Mouse (Mus musculus) heart, embryonic 13.5 days (tissue): ENCODE measurements around the gene Lrch4. TPM values are rescaled to one million over a fixed set of nuclear protein-coding genes. Genes with fewer than 3 reads are reported as not detected.

ENCODE experiments used
- polyA plus RNA-seq: library from polyadenylated mRNA; unstranded; fragments of >200 nt; fragmentation: Nextera tagmentation; extraction: Ambion mirVana; gene quantifications from 2 replicates; pipeline ENCODE4 v1.2.1, GENCODE M21; 2015

Gene Lrch4
- polyA plus RNA-seq, 1 experiment from 2014 or later = 24.2 TPM

Other genes starting within 250 kb of the Lrch4 start
- gene Zan, start 152.1 kb upstream of the Lrch4 start, polyA plus RNA-seq = 0.04 and 0.08 TPM in 2 replicates
- 43.6 and 43.9 TPM in 2 replicates for gene Pop7, start 126.6 kb upstream of the Lrch4 start, polyA plus RNA-seq
- gene Gigyf1, start 110.6 kb upstream of the Lrch4 start, polyA plus RNA-seq = 8.4 and 8.8 TPM in 2 replicates
- not detected in 2 replicates for gene Epo, start 95.9 kb upstream of the Lrch4 start, polyA plus RNA-seq
- gene Gnb2, start 95.6 kb upstream of the Lrch4 start, polyA plus RNA-seq = 299 and 300 TPM in 2 replicates
- gene Actl6b, start 75.6 kb upstream of the Lrch4 start, polyA plus RNA-seq = 0.27 and 0.35 TPM in 2 replicates
- 0.59 and 2.5 TPM in 2 replicates for gene Tfr2, start 59.3 kb upstream of the Lrch4 start, polyA plus RNA-seq
- 16.4 and 18.4 TPM in 2 replicates for gene Mospd3, start 28.1 kb upstream of the Lrch4 start, polyA plus RNA-seq
- 113 and 114 TPM in 2 replicates for gene Pcolce, start 15.3 kb upstream of the Lrch4 start, polyA plus RNA-seq
- gene Fbxo24, start 119 bp upstream of the Lrch4 start, polyA plus RNA-seq = 0.12 and 0.23 TPM in 2 replicates
- 5.5 TPM in 2 replicates for gene Gm20605, start 54 bp downstream of the Lrch4 start, polyA plus RNA-seq
- gene Sap25, start 12.2 kb downstream of the Lrch4 start, polyA plus RNA-seq = 3.9 and 4.1 TPM in 2 replicates
- gene Irs3, start 16.6 kb downstream of the Lrch4 start, polyA plus RNA-seq = 0.14 TPM in 1 of 2 replicates, not detected in the other
- 19.7 and 20.7 TPM in 2 replicates for gene Agfg2, start 55.6 kb downstream of the Lrch4 start, polyA plus RNA-seq
- 1.3 and 1.5 TPM in 2 replicates for gene Nyap1, start 112.5 kb downstream of the Lrch4 start, polyA plus RNA-seq
- 128 and 131 TPM in 2 replicates for gene Tsc22d4, start 116.6 kb downstream of the Lrch4 start, polyA plus RNA-seq
- gene Ppp1r35, start 149.7 kb downstream of the Lrch4 start, polyA plus RNA-seq = 18.3 and 22.3 TPM in 2 replicates
- 6.2 and 8.5 TPM in 2 replicates for gene Mepce, start 158.5 kb downstream of the Lrch4 start, polyA plus RNA-seq
- gene Zcwpw1, start 158.7 kb downstream of the Lrch4 start, polyA plus RNA-seq = 7.6 and 7.7 TPM in 2 replicates
- gene Pilra, start 207.2 kb downstream of the Lrch4 start, polyA plus RNA-seq = 2.1 and 4.2 TPM in 2 replicates
- gene Pilrb1, start 229.0 kb downstream of the Lrch4 start, polyA plus RNA-seq = 0.59 and 0.71 TPM in 2 replicates
- 3.2 and 3.9 TPM in 2 replicates for gene Pilrb2, start 242.7 kb downstream of the Lrch4 start, polyA plus RNA-seq